Comparison of ENCODE assay signal across 14 mouse cellular contexts in the genomic region with DNA sequence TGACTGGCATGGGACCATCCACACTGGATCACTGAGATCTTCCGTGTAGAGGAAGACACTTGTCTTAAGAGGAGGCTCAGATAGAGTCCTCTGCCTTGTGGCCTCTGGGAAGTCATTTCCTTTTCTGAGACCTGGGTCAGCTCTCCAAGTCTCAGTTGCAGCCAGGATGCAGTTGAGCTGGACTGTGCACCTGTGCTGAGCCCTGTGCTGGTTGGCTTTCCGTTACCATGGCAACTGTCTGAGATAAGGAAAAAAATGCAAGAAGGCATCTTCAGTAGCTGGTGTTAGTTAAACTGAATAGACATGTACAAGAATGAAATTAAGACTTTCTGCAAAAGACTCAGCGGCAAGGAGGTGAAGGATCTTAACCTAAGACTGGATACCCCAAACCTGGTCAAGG.
"Had no signal": no experiment of that assay in that cellular context is flagged by ENCODE, and none has a peak within 500 bp of the region (broad histone marks: within the 10 kb centered on the region; RNA-seq: fewer than 3 reads in every experiment).

No protein-coding gene starts in this region.

- H3K4me1 ChIP-seq: liver, embryonic 15.5 days had no signal

- DNase-seq: kidney, adult 8-10 months; kidney, postnatal 25 days; layer of hippocampus, adult 9-11 months; lung, adult 2 months; lung, postnatal 36 days; right cerebral cortex, adult 18-20 months; right cerebral cortex, postnatal 25 days; thymus, postnatal 4 days had no signal

- H3K9me3 ChIP-seq: limb, embryonic 10.5 days; liver, embryonic 15.5 days; neural tube, embryonic 13.5 days had no signal

- H3K4me2 ChIP-seq: liver, embryonic 11.5 days; liver, embryonic 15.5 days; neural tube, embryonic 13.5 days had no signal

- H3K27ac ChIP-seq: limb, embryonic 10.5 days; liver, embryonic 15.5 days; neural tube, embryonic 13.5 days; stomach, postnatal 0 days had no signal

- H3K36me3 ChIP-seq: limb, embryonic 10.5 days; liver, embryonic 15.5 days; neural tube, embryonic 13.5 days had no signal

- H3K27me3 ChIP-seq: liver, embryonic 15.5 days; neural tube, embryonic 13.5 days had no signal

- ATAC-seq: lung, postnatal 0 days had no signal

- H3K9ac ChIP-seq: liver, embryonic 15.5 days; neural tube, embryonic 13.5 days had no signal

- H3K4me3 ChIP-seq: limb, embryonic 10.5 days; liver, embryonic 15.5 days; neural tube, embryonic 13.5 days had no signal
